Mouse (Mus musculus) liver, postnatal 0 days (tissue): ENCODE results near the gene Higd1a. TPM values are rescaled to one million over a fixed set of nuclear protein-coding genes. Genes with fewer than 3 reads are reported as not detected.

Experiments used
- ATAC-seq: fragments of 200-750 bp; cut with Nextera tagmentation; 2 replicates; pipeline ENCODE4 v1.8.0; 2017; ENCODE audit warnings: mild to moderate bottlenecking, moderate library complexity
- DNase-seq: peaks from one replicate; pipeline ENCODE4 v3.0.0-alpha.2; 2016
- H3K27ac ChIP-seq: fragments of 300-500 bp; sonication (generic); 2 replicates; pipeline ENCODE4 v1.5.1; 2014; ENCODE audit warnings: antibody characterized with exemption, moderate library complexity, mild to moderate bottlenecking, low read depth
- H3K27me3 ChIP-seq: fragments of 300-500 bp; sonication (generic); 2 replicates; pipeline ENCODE4 v1.6.1; 2014; ENCODE audit warnings: low read length, control low read depth, mixed read lengths; ENCODE audit not compliant: insufficient read depth
- H3K36me3 ChIP-seq: fragments of 300-500 bp; sonication (generic); replicated peaks from 2 replicates; pipeline ENCODE4 v1.6.1; 2014; ENCODE audit warnings: mild to moderate bottlenecking, control low read depth, low read length, moderate library complexity, mixed read lengths; ENCODE audit not compliant: insufficient read depth
- H3K4me1 ChIP-seq: fragments of 300-500 bp; sonication (generic); 2 replicates; pipeline ENCODE4 v1.6.1; 2014; ENCODE audit warnings: antibody characterized with exemption, mild to moderate bottlenecking, control low read depth; ENCODE audit not compliant: insufficient read depth
- H3K4me2 ChIP-seq: fragments of 300-500 bp; sonication (generic); 2 replicates; pipeline ENCODE4 v1.6.1; 2014; ENCODE audit warnings: low read depth, mild to moderate bottlenecking, low read length, moderate library complexity, mixed read lengths
- H3K4me3 ChIP-seq: fragments of 300-500 bp; sonication (generic); 2 replicates; pipeline ENCODE4 v1.5.1; 2014; ENCODE audit warnings: low read depth, low read length
- H3K9ac ChIP-seq: fragments of 300-500 bp; sonication (generic); replicated peaks from 2 replicates; pipeline ENCODE4 v1.6.1; 2014; ENCODE audit warnings: mild to moderate bottlenecking, moderate library complexity
- H3K9me3 ChIP-seq: fragments of 300-500 bp; sonication (generic); 2 replicates; pipeline ENCODE4 v1.6.1; 2016; ENCODE audit warnings: mild to moderate bottlenecking, control low read depth, low read length, mixed read lengths
- CTCF ChIP-seq: sonication (generic); IDR thresholded peaks from 2 replicates; pipeline ENCODE4 v1.5.1; 2016; ENCODE audit warnings: antibody characterized with exemption, low read depth
- EP300 ChIP-seq: IDR thresholded peaks from 2 replicates; pipeline ENCODE4 v1.6.1; 2016; ENCODE audit warnings: antibody characterized with exemption, low read depth, mild to moderate bottlenecking
- WGBS: fragments of 180-500 bp; shearing (Covaris S2); extraction: QIAGEN DNeasy Blood & Tissue Kit; methylation state at CpG from one replicate; pipeline ENCODE4 v1.1.7; 2014; ENCODE audit not compliant: insufficient replicate concordance; 5-methylcytosine and 5-hydroxymethylcytosine counted together
- polyA plus RNA-seq: library from polyadenylated mRNA; unstranded; fragments of >200 nt; fragmentation: Nextera tagmentation; extraction: Ambion mirVana; gene quantifications from 2 replicates; pipeline ENCODE4 v1.2.1, GENCODE M21; 2015

Gene Higd1a
- polyA plus RNA-seq, 1 experiment from 2014 or later: 134 TPM

- 68% methylated on average over 9 of the region's 9 CpGs for WGBS
- no peak overlapping the region for H3K4me3 ChIP-seq
- H3K9me3 ChIP-seq: no peaks in the 10 kb centered on the region
- no peaks in the 10 kb centered on the region for H3K4me1 ChIP-seq
- TF ChIP-seq CTCF (no peak), EP300 (no peak)
- ATAC-seq: no peak
- no peak overlapping the region for H3K4me2 ChIP-seq
- H3K9ac ChIP-seq: no peak overlapping the region
- H3K27ac ChIP-seq: no peak overlapping the region
- DNase-seq: no peak
- no peaks in the 10 kb centered on the region for H3K27me3 ChIP-seq
- H3K36me3 ChIP-seq: no peaks in the 10 kb centered on the region
Measured at GRCm38 (mm10) chr9:121819073-121819770, 38.9 kb downstream of the Higd1a start.

- Histone ChIP-seq H3K9me3 (no peaks in the 10 kb centered on the region), H3K27me3 (no peaks in the 10 kb centered on the region), H3K4me3 (no peak overlapping the region), H3K4me2 (no peak overlapping the region), H3K36me3 (no peaks in the 10 kb centered on the region), H3K27ac (no peak overlapping the region), H3K4me1 (no peaks in the 10 kb centered on the region), H3K9ac (no peak overlapping the region)
- TF ChIP-seq EP300 (no peak), CTCF (no peak)
- DNase-seq (no peak), ATAC-seq (no peak)
- 43% methylated on average over 6 of the region's 6 CpGs for WGBS
Measured at GRCm38 (mm10) chr9:121815183-121815582, 43.0 kb downstream of the Higd1a start.

- 63% methylated on average over 15 of the region's 15 CpGs for WGBS
- no peaks in the 10 kb centered on the region for H3K9me3 ChIP-seq
- ATAC-seq: no peak
Measured at GRCm38 (mm10) chr9:121810081-121810821, 47.9 kb downstream of the Higd1a start.

GRCm38 (mm10) chr9:121808511-121808910, 49.7 kb downstream of the Higd1a start:
- Histone ChIP-seq H3K27ac (no peak overlapping the region), H3K4me3 (no peak overlapping the region), H3K36me3 (no peaks in the 10 kb centered on the region), H3K27me3 (no peaks in the 10 kb centered on the region), H3K4me1 (no peaks in the 10 kb centered on the region), H3K9ac (no peak overlapping the region), H3K9me3 (no peaks in the 10 kb centered on the region), H3K4me2 (no peak overlapping the region)
- DNase-seq: no peak
- ATAC-seq: no peak
- TF ChIP-seq EP300 (no peak), CTCF (no peak)
- WGBS: 58% methylated on average over 3 of the region's 3 CpGs

More at GRCm38 (mm10) chr9:121810081-121810821, 47.9 kb downstream of the Higd1a start:
- Histone ChIP-seq H3K4me2 (no peak overlapping the region), H3K4me3 (no peak overlapping the region), H3K27ac (no peak overlapping the region), H3K9ac (no peak overlapping the region), H3K27me3 (no peaks in the 10 kb centered on the region), H3K36me3 (no peaks in the 10 kb centered on the region), H3K4me1 (no peaks in the 10 kb centered on the region)
- no peak for DNase-seq
- no peak for TF ChIP-seq CTCF
- no peak for TF ChIP-seq EP300

- Histone ChIP-seq H3K27me3 (no peaks in the 10 kb centered on the region), H3K9ac (no peak overlapping the region), H3K9me3 (no peaks in the 10 kb centered on the region), H3K4me1 (no peaks in the 10 kb centered on the region), H3K4me2 (no peak overlapping the region), H3K27ac (no peak overlapping the region), H3K36me3 (no peaks in the 10 kb centered on the region), H3K4me3 (no peak overlapping the region)
- TF ChIP-seq CTCF (no peak), EP300 (no peak)
- 71% methylated on average over 7 of the region's 7 CpGs for WGBS
- DNase-seq: no peak
- no peak for ATAC-seq
Measured at GRCm38 (mm10) chr9:121807947-121808346, 50.2 kb downstream of the Higd1a start.

- Histone ChIP-seq H3K4me1 (no peaks in the 10 kb centered on the region), H3K9ac (no peak overlapping the region), H3K4me2 (no peak overlapping the region), H3K27ac (no peak overlapping the region), H3K27me3 (no peaks in the 10 kb centered on the region), H3K9me3 (no peaks in the 10 kb centered on the region), H3K4me3 (no peak overlapping the region), H3K36me3 (no peaks in the 10 kb centered on the region)
- DNase-seq (no peak), ATAC-seq (no peak)
- WGBS: 78% methylated on average over 1 of the region's 1 CpGs
- no peak for TF ChIP-seq EP300
- TF ChIP-seq CTCF: no peak
Measured at GRCm38 (mm10) chr9:121807546-121807945, 50.6 kb downstream of the Higd1a start.
